Mouse (Mus musculus): Measurements from ENCODE around the gene Atp8a2. TPM values are rescaled to one million over a fixed set of nuclear protein-coding genes. Genes with fewer than 3 reads are reported as not detected.

Atp8a2 gene
- polyA plus RNA-seq, 1 experiment from 2014 or later, result 47.2 TPM

DNA sequence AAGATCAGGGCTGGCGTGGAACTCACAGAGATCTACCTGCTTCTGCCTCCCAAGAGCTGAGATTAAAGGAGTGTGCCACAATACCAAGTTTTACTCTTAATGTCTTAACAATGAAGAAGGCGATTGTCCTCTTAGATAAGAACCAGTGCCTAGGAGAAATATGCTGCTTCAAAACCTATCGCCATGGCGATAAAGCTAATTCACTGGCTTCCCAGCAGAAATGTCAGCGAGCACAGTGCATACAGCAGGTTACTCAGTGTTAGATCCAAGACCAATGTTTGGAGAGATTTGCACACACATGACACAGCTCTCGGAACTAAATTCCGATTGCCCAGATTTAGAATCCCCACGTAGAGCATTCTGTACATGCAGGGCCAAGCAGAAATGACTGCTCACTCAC is 114.2 kb downstream of the Atp8a2 start:
- no peak overlapping the region for H3K4me2 ChIP-seq (ENCODE audit: low read length)
- H3K27ac ChIP-seq (ENCODE audit: low read length), result no peak overlapping the region
- no peaks in the 10 kb centered on the region for H3K9me3 ChIP-seq (ENCODE audit: control insufficient read depth, low read length)
- peaks cover 16% of the 10 kb centered on the region for H3K4me1 ChIP-seq (replicated peaks; ENCODE audit: control insufficient read depth, insufficient read depth, low read length)
- H3K9ac ChIP-seq (replicated peaks; ENCODE audit: low read depth, low read length), result no peak overlapping the region
- H3K4me3 ChIP-seq (replicated peaks; ENCODE audit: low read length), result no peak overlapping the region
- 74% methylated on average over 8 of the region's 8 CpGs for WGBS
- no peak for ATAC-seq
- no peaks in the 10 kb centered on the region for H3K36me3 ChIP-seq (ENCODE audit: control insufficient read depth, insufficient read depth)
- no peaks in the 10 kb centered on the region for H3K27me3 ChIP-seq (replicated peaks; ENCODE audit: control insufficient read depth, insufficient read depth, low read length)

DNA sequence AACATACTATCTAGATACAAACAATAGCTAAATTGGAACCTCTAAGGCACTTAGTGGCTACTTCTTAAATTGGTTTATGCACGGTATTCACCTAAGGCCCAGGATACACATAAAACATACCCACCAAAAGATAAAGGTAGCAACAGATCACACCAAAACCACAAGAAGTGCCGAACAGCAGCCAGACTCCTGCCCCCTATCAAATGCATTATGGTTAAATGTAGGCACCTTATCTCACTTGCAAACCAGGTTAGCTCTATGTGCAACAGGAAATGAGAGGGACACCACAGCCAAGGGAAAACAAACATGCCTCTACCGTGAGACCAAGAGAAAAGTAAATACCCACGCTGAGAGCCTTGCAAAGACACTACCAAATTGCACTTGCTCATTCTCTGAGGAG is 124.5 kb downstream of the Atp8a2 start:
- Histone ChIP-seq H3K27me3 (replicated peaks; ENCODE audit: control insufficient read depth, insufficient read depth, low read length) (no peaks in the 10 kb centered on the region), H3K9ac (replicated peaks; ENCODE audit: low read depth, low read length) (no peak overlapping the region), H3K4me1 (replicated peaks; ENCODE audit: control insufficient read depth, insufficient read depth, low read length) (no peaks in the 10 kb centered on the region), H3K9me3 (ENCODE audit: control insufficient read depth, low read length) (no peaks in the 10 kb centered on the region), H3K4me2 (ENCODE audit: low read length) (no peak overlapping the region), H3K27ac (ENCODE audit: low read length) (no peak overlapping the region), H3K4me3 (replicated peaks; ENCODE audit: low read length) (no peak overlapping the region), H3K36me3 (ENCODE audit: control insufficient read depth, insufficient read depth) (no peaks in the 10 kb centered on the region)
- 94% methylated on average over 4 of the region's 4 CpGs for WGBS
- ATAC-seq, result no peak

DNA sequence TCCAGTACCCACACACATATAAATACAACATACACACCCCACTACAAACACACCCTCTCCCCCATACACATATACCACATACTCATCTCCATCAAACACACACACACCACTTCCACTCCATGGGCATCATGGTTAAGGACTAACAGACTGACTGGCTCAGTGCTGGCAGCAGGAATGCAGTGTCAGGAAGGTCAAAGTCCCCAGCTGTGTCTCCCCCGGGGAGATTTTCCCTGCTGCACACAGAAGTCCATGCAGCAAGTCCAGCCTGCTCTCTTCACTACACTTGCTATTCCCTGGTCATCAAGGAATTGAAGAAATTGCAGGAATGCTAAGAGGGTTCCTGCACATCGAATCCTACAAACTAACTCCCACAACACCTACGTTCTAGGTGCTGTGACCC is 131.8 kb downstream of the Atp8a2 start:
- Histone ChIP-seq H3K9ac (replicated peaks; ENCODE audit: low read depth, low read length) (no peak overlapping the region), H3K27ac (ENCODE audit: low read length) (no peak overlapping the region), H3K4me2 (ENCODE audit: low read length) (no peak overlapping the region), H3K4me1 (replicated peaks; ENCODE audit: control insufficient read depth, insufficient read depth, low read length) (no peaks in the 10 kb centered on the region), H3K4me3 (replicated peaks; ENCODE audit: low read length) (no peak overlapping the region), H3K36me3 (ENCODE audit: control insufficient read depth, insufficient read depth) (no peaks in the 10 kb centered on the region), H3K9me3 (ENCODE audit: control insufficient read depth, low read length) (no peaks in the 10 kb centered on the region), H3K27me3 (replicated peaks; ENCODE audit: control insufficient read depth, insufficient read depth, low read length) (no peaks in the 10 kb centered on the region)
- no peak for ATAC-seq
- 84% methylated on average over 3 of the region's 3 CpGs for WGBS

DNA sequence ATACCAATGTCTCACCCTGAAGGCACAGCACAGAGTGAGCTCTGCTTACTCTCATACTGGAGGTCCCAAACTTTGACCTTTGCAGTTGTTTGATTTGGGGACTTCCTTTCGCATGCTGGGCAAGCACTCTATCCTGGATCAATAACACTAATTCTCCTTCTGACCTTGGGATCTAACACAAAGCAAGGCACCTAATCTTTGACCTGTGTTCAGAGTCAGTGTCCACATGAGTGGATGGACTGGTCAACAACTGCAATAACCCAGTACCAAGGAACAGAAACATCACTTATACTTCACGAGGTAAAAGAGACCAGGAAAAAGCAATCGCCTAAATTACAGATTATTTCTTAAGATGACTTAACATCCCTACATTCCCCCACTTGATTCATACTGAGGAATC is 136.0 kb downstream of the Atp8a2 start:
- Histone ChIP-seq H3K4me3 (replicated peaks; ENCODE audit: low read length) (no peak overlapping the region), H3K4me2 (ENCODE audit: low read length) (no peak overlapping the region), H3K36me3 (ENCODE audit: control insufficient read depth, insufficient read depth) (no peaks in the 10 kb centered on the region), H3K9ac (replicated peaks; ENCODE audit: low read depth, low read length) (no peak overlapping the region), H3K27me3 (replicated peaks; ENCODE audit: control insufficient read depth, insufficient read depth, low read length) (no peaks in the 10 kb centered on the region), H3K4me1 (replicated peaks; ENCODE audit: control insufficient read depth, insufficient read depth, low read length) (no peaks in the 10 kb centered on the region), H3K9me3 (ENCODE audit: control insufficient read depth, low read length) (no peaks in the 10 kb centered on the region), H3K27ac (ENCODE audit: low read length) (no peak overlapping the region)
- 95% methylated on average over 3 of the region's 3 CpGs for WGBS
- ATAC-seq, result no peak

DNA sequence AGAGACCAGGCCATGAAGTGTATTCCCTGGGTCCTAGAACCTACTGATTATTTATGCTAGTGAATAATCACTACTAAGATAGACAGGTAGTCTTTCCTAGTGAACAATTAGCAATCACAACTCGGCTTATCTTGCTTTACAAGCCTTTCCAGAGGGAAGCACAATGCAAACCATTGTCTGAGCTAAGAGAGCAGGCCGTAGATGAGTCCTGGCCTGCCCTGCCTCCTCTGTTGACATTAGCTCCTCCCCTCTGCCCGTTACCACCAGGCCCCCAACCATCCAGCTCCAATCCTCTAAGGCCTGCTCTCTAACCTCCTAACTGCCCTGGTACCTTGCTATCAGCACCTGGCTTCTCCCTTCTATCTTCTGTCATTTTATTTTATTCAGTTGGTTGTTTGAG is 138.1 kb downstream of the Atp8a2 start:
- Histone ChIP-seq H3K27me3 (replicated peaks; ENCODE audit: control insufficient read depth, insufficient read depth, low read length) (no peaks in the 10 kb centered on the region), H3K36me3 (ENCODE audit: control insufficient read depth, insufficient read depth) (no peaks in the 10 kb centered on the region), H3K9ac (replicated peaks; ENCODE audit: low read depth, low read length) (no peak overlapping the region), H3K4me1 (replicated peaks; ENCODE audit: control insufficient read depth, insufficient read depth, low read length) (no peaks in the 10 kb centered on the region), H3K4me3 (replicated peaks; ENCODE audit: low read length) (no peak overlapping the region), H3K27ac (ENCODE audit: low read length) (no peak overlapping the region), H3K9me3 (ENCODE audit: control insufficient read depth, low read length) (no peaks in the 10 kb centered on the region), H3K4me2 (ENCODE audit: low read length) (no peak overlapping the region)
- no peak for ATAC-seq
- 27% methylated on average over 3 of the region's 3 CpGs for WGBS

DNA sequence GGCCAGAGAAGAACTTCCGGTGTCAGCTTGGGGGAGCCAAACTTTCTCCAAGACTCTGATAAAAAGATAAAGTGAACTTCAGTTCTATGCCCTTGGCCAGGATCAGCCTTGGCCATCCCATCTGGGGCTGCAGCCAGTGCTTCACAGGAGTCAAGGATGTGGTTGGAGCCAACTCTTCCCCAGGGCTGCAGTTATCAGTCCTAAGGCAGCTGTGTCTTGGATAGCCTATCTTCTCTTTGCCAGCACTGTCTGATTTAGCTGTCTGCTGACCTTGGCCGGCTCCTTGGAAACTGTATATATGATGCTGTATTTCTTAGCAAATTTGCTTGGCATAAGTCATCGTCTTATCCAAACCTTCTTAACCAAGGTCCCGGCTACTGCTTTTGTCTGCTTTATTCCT is 141.7 kb downstream of the Atp8a2 start:
- Histone ChIP-seq H3K4me3 (replicated peaks; ENCODE audit: low read length) (no peak overlapping the region), H3K4me1 (replicated peaks; ENCODE audit: control insufficient read depth, insufficient read depth, low read length) (no peaks in the 10 kb centered on the region), H3K9ac (replicated peaks; ENCODE audit: low read depth, low read length) (no peak overlapping the region), H3K36me3 (ENCODE audit: control insufficient read depth, insufficient read depth) (no peaks in the 10 kb centered on the region), H3K9me3 (ENCODE audit: control insufficient read depth, low read length) (no peaks in the 10 kb centered on the region), H3K4me2 (ENCODE audit: low read length) (no peak overlapping the region), H3K27ac (ENCODE audit: low read length) (no peak overlapping the region), H3K27me3 (replicated peaks; ENCODE audit: control insufficient read depth, insufficient read depth, low read length) (no peaks in the 10 kb centered on the region)
- 98% methylated on average over 4 of the region's 4 CpGs for WGBS
- no peak for ATAC-seq

DNA sequence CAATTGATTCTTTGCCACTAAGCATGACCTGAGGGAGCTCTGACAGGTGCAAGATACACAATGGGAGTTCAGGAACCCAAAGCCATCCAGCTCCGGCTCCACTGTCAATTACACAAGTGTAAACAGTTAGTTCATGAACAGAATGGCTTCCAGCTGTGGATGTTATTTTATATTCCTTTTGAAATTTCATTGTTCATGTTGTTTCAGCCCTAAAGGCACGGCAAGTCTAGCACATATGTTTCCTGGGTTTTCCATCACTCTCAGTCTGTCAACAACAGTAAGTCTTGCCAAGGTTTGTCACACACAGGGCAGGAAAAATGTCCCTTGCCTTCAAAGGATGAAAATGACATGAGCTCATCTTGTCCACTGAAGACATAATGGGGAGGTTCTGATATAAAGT is 166.3 kb downstream of the Atp8a2 start:
- H3K9me3 ChIP-seq (ENCODE audit: control insufficient read depth, low read length), result no peaks in the 10 kb centered on the region
- H3K4me1 ChIP-seq (replicated peaks; ENCODE audit: control insufficient read depth, insufficient read depth, low read length), result peaks cover 5% of the 10 kb centered on the region
- H3K9ac ChIP-seq (replicated peaks; ENCODE audit: low read depth, low read length), result no peak overlapping the region
- no peak overlapping the region for H3K4me3 ChIP-seq (replicated peaks; ENCODE audit: low read length)
- no peak for ATAC-seq
- no peak overlapping the region for H3K27ac ChIP-seq (ENCODE audit: low read length)
- H3K27me3 ChIP-seq (replicated peaks; ENCODE audit: control insufficient read depth, insufficient read depth, low read length), result no peaks in the 10 kb centered on the region
- H3K4me2 ChIP-seq (ENCODE audit: low read length), result no peak overlapping the region
- WGBS, result 63% methylated on average over 2 of the region's 2 CpGs
- peaks cover 2% of the 10 kb centered on the region; the same call in 1 of the 2 replicates for H3K36me3 ChIP-seq (ENCODE audit: control insufficient read depth, insufficient read depth)

DNA sequence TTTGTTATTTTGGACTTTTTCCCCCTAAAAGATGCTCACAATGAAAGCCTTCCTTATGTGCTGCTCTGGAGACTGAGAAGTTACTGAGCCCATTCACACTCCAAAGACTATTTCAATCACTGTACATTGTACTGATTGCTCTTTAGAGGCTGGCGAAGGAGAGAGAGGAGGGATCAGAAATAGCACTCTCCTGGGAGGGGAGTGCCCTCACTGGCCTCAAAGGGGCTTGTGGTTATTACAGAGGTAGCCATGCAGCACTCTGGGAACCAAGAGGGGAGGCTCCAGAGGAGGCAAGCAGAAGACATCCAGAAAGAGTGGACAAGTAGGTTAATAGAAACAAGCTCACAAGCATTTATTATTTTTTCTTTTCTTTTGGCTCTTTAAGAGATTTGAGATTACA is 169.8 kb downstream of the Atp8a2 start:
- no peaks in the 10 kb centered on the region for H3K9me3 ChIP-seq (ENCODE audit: control insufficient read depth, low read length)
- 64% methylated on average over 1 of the region's 1 CpGs for WGBS
- peaks cover 5% of the 10 kb centered on the region for H3K4me1 ChIP-seq (replicated peaks; ENCODE audit: control insufficient read depth, insufficient read depth, low read length)
- no peak overlapping the region for H3K4me2 ChIP-seq (ENCODE audit: low read length)
- H3K36me3 ChIP-seq (ENCODE audit: control insufficient read depth, insufficient read depth), result peaks cover 5% of the 10 kb centered on the region; the same call in 1 of the 2 replicates
- ATAC-seq, result no peak
- H3K4me3 ChIP-seq (replicated peaks; ENCODE audit: low read length), result no peak overlapping the region
- no peak overlapping the region for H3K9ac ChIP-seq (replicated peaks; ENCODE audit: low read depth, low read length)
- H3K27ac ChIP-seq (ENCODE audit: low read length), result no peak overlapping the region
- no peaks in the 10 kb centered on the region for H3K27me3 ChIP-seq (replicated peaks; ENCODE audit: control insufficient read depth, insufficient read depth, low read length)

DNA sequence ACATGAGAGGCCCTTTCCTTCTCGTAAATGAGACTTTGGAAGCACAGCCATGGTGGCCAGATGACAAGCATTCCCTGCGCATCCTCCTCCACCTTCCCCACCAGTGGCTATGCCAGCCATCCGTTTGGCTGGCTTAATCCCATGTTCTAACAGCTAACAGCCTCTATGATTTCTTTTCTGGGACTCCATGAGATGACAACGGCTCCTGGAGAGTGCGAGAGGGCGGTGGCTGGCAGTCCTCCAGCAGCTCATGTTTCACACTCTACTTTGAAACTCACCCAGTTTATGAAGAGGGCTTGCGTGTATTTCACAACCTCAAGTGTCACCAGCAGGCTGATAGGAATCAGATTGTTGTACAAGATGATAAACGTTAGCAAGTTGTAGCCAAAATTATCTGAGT is 170.3 kb downstream of the Atp8a2 start:
- Histone ChIP-seq H3K27ac (ENCODE audit: low read length) (no peak overlapping the region; the same call in 1 of the 2 replicates), H3K36me3 (ENCODE audit: control insufficient read depth, insufficient read depth) (peaks cover 7% of the 10 kb centered on the region; the same call in 1 of the 2 replicates), H3K4me3 (replicated peaks; ENCODE audit: low read length) (no peak overlapping the region), H3K4me2 (ENCODE audit: low read length) (no peak overlapping the region), H3K4me1 (replicated peaks; ENCODE audit: control insufficient read depth, insufficient read depth, low read length) (peaks cover 5% of the 10 kb centered on the region), H3K27me3 (replicated peaks; ENCODE audit: control insufficient read depth, insufficient read depth, low read length) (no peaks in the 10 kb centered on the region), H3K9me3 (ENCODE audit: control insufficient read depth, low read length) (no peaks in the 10 kb centered on the region), H3K9ac (replicated peaks; ENCODE audit: low read depth, low read length) (no peak overlapping the region)
- WGBS, result 58% methylated on average over 8 of the region's 8 CpGs
- ATAC-seq, result peak; percentile 57

DNA sequence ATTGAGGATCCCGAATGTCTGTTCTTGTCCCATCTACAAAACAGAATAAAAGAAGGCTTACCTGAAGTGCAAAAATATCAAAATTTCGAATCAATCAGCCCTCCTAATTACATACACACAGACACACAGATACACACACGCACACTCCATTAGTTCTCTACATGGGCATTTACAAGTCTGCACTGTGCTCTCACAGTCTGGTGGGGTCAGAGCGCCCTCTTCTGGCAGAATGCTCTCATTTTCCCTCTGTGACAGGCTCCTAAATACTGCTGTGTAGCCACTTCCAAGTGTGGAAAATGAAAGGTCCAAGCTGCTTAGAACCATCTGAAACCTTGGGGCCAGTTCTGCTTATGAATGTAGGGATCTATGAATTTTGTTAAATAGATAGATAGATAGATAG is 181.1 kb downstream of the Atp8a2 start:
- 29% methylated on average over 4 of the region's 4 CpGs for WGBS
- H3K27me3 ChIP-seq (replicated peaks; ENCODE audit: control insufficient read depth, insufficient read depth, low read length), result no peaks in the 10 kb centered on the region
- peak; percentile 99 for ATAC-seq

More for the DNA sequence above, 181.1 kb downstream of the Atp8a2 start:
- Histone ChIP-seq H3K4me1 (replicated peaks; ENCODE audit: control insufficient read depth, insufficient read depth, low read length) (no peaks in the 10 kb centered on the region), H3K9ac (replicated peaks; ENCODE audit: low read depth, low read length) (no peak overlapping the region), H3K4me3 (replicated peaks; ENCODE audit: low read length) (no peak overlapping the region), H3K4me2 (ENCODE audit: low read length) (no peak overlapping the region), H3K36me3 (ENCODE audit: control insufficient read depth, insufficient read depth) (peaks cover 3% of the 10 kb centered on the region; the same call in 1 of the 2 replicates), H3K9me3 (ENCODE audit: control insufficient read depth, low read length) (no peaks in the 10 kb centered on the region), H3K27ac (ENCODE audit: low read length) (no peak overlapping the region)

Measured in forebrain, embryonic 16.5 days (tissue).